Mouse (Mus musculus) urinary bladder, postnatal 4 days (tissue): ENCODE measurements around the gene Tiam2.
A peak's percentile ranks its signal among the peaks of the same experiment; 100 is the strongest.

ENCODE experiments used
- DNase-seq, 2 experiments: peaks; one replicate each; pipeline ENCODE4 v3.0.0; 2021 to 2022; ENCODE audit warnings: low spot score in 2 of 2

Tiam2 gene

DNA sequence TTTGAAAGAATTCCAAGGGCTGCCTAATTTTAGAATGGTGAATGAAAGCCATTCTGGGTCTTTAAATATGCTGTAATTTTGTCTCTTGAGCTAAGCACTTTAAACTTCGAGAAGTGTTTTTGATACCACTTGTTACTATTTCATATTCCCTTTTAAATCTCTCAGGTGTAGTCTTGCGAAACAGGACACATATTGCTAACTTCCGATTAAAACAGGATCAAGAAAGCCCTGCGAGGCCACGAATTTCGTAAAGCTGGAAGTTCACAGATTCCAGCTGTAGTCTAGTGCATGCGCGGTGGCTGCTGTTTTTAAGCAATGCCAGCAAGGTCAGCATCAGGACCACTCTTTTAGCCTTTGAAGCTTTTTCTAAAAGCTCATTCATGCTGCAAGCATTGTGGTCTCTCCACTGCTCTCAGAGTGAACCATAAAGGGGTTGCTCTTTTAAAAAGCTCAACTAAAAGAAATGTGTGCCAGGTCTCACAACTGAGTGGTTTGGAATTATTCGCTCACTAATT, 232.0 kb downstream of the Tiam2 start:
- no peak for DNase-seq

DNA sequence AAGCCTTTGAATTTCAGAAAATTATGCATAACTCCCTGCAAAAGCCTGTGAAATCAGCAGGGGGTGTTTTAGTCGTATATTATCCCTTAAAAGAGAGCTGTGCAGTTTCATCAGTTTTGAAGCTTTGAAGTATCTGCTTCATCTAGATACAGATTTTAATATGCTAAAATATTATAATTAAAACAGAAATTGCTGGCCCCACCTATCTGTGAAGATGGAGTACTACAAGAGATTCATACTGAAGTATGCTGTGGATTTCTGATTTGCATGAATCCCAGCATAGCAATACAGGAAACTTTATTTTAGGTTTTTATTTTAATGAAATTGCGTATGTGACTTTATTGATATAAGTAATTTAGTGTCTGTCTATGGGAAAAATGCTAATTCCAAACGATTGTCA, 234.2 kb downstream of the Tiam2 start:
- DNase-seq = no peak

DNA sequence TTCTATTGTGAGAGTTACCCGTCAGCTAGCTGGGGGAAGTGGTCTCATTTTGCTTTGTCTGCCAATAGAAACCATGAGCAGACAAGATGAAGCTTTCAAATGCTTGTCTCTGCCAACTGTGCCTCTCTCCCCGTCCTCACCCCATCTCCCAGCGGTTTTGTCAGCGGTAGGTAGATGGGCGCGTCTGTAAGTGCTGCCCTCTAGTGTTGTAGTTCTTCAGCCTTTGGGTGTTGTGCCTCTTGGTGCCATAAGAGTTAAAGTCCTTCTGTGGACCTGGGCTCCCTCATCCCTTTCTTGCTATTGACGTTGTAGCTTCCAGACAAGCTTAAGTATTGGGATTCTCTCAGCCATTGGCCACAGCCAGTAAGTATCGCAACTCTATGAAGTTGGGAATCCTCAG, 236.0 kb downstream of the Tiam2 start:
- DNase-seq = no peak

DNA sequence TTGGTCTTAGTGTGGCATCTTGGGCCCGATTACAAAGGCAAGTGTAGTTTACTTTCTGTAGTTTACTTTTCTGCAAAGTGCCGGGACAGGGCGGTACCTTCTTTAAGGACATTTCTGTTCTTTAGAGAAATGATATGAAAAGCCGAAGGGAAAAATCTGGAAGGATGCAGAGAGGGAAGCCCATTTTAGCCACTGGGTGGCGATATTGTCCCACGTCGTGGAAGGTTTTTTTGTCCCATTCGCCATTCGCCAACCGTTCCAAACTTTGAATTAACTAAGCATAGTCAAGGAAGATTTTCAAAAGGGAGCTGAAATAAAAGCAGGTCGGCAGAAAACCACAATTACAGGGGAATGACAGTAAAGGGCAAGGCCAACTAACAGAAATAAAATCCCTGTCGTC, 244.5 kb downstream of the Tiam2 start:
- DNase-seq = peak; percentile 52 to 74
